Mouse (Mus musculus) B cell, adult 2 months (primary cell): ENCODE results near the gene Pigs.
A peak's percentile ranks its signal among the peaks of the same experiment; 100 is the strongest.

Experiments
- DNase-seq, 2 experiments: peaks; one replicate each; pipeline ENCODE4 v3.0.0; 2022

Gene Pigs

GRCm38 (mm10) chr11:78327634-78328511 lies at the start of gene Pigs:
TSS of gene Pigs (plus strand) at chr11:78328415.
- DNase-seq, result peak; percentile 96 to 97

- no peak for DNase-seq
Measured at GRCm38 (mm10) chr11:78278853-78279252, 49.4 kb upstream of the Pigs start.

GRCm38 (mm10) chr11:78279586-78279985 lies 48.6 kb upstream of the Pigs start:
- no peak for DNase-seq

- no peak for DNase-seq
Measured at GRCm38 (mm10) chr11:78289146-78289763, 39.0 kb upstream of the Pigs start.

- no peak for DNase-seq
Measured at GRCm38 (mm10) chr11:78290654-78291053, 37.6 kb upstream of the Pigs start, which contains the start of gene BC030499. TSS of gene BC030499 (plus strand) at chr11:78290841.

GRCm38 (mm10) chr11:78294585-78294984 lies 33.6 kb upstream of the Pigs start:
- no peak for DNase-seq

GRCm38 (mm10) chr11:78300917-78301316 lies 27.3 kb upstream of the Pigs start:
- DNase-seq, result no peak

GRCm38 (mm10) chr11:78301357-78302084 lies 26.7 kb upstream of the Pigs start, which contains the start of gene Spag5:
TSS of gene Spag5 (plus strand) at chr11:78301529.
- peak; percentile 92 to 93 for DNase-seq

GRCm38 (mm10) chr11:78305272-78305671 lies 22.9 kb upstream of the Pigs start:
- no peak for DNase-seq

GRCm38 (mm10) chr11:78310861-78311511 lies 17.2 kb upstream of the Pigs start:
- DNase-seq, result no peak

GRCm38 (mm10) chr11:78313662-78314061 lies 14.6 kb upstream of the Pigs start:
- no peak for DNase-seq

GRCm38 (mm10) chr11:78318411-78318810 lies 9.8 kb upstream of the Pigs start:
- no peak for DNase-seq

GRCm38 (mm10) chr11:78322076-78322831 lies 6.0 kb upstream of the Pigs start:
- DNase-seq, result no peak

- peak; percentile 89 to 92 for DNase-seq
Measured at GRCm38 (mm10) chr11:78322860-78323259, 5.4 kb upstream of the Pigs start, which contains the start of gene Aldoc. TSS of gene Aldoc (plus strand) at chr11:78322968.

- no peak for DNase-seq
Measured at GRCm38 (mm10) chr11:78324000-78324785, 4.0 kb upstream of the Pigs start.

GRCm38 (mm10) chr11:78324965-78325364 lies 3.2 kb upstream of the Pigs start:
- no peak for DNase-seq

GRCm38 (mm10) chr11:78327215-78327614 lies 1.0 kb upstream of the Pigs start:
- no peak for DNase-seq

GRCm38 (mm10) chr11:78328512-78329056 lies 369 bp downstream of the Pigs start:
- no peak for DNase-seq

- no peak for DNase-seq
Measured at GRCm38 (mm10) chr11:78332676-78333075, 4.5 kb downstream of the Pigs start.

- DNase-seq, result no peak
Measured at GRCm38 (mm10) chr11:78333992-78334391, 5.8 kb downstream of the Pigs start.

GRCm38 (mm10) chr11:78337040-78337439 lies 8.8 kb downstream of the Pigs start:
- DNase-seq, result no peak
